Mouse (Mus musculus) layer of hippocampus, postnatal 10 days (tissue): Measurements from ENCODE around the gene Pygm. TPM values are rescaled to one million over a fixed set of nuclear protein-coding genes. Genes with fewer than 3 reads are reported as not detected.

Experiments
- DNase-seq, 2 experiments: peaks; one replicate each; pipeline ENCODE4 v3.0.0; 2021; ENCODE audit warnings: low spot score in 2 of 2
- total RNA-seq, 2 experiments: library from RNA; stranded (reverse); gene quantifications; 2 replicates each; pipeline ENCODE4 v1.2.3; 2021

Pygm gene
- total RNA-seq, 2 experiments from 2014 or later = 16.2 to 17.4 TPM

- DNase-seq = no peak
Observed at GRCm38 (mm10) chr19:6351431-6352106, 32.6 kb upstream of the Pygm start.

- no peak for DNase-seq
Observed at GRCm38 (mm10) chr19:6352107-6352505, 32.1 kb upstream of the Pygm start.

GRCm38 (mm10) chr19:6354030-6354429, 30.2 kb upstream of the Pygm start:
- DNase-seq = no peak

GRCm38 (mm10) chr19:6361291-6361690, 22.9 kb upstream of the Pygm start:
- DNase-seq = no peak

GRCm38 (mm10) chr19:6363091-6363410, 21.1 kb upstream of the Pygm start:
- no peak for DNase-seq

GRCm38 (mm10) chr19:6363411-6364240, 20.6 kb upstream of the Pygm start, which contains the start of gene Sf1:
Sf1 (plus strand) TSS chr19:6363690.
- DNase-seq = peak; percentile 99

GRCm38 (mm10) chr19:6364317-6364725, 19.9 kb upstream of the Pygm start:
- peak; percentile 94 to 95 for DNase-seq

GRCm38 (mm10) chr19:6364842-6365241, 19.4 kb upstream of the Pygm start:
- no peak for DNase-seq

- DNase-seq = no peak
Observed at GRCm38 (mm10) chr19:6370175-6370574, 14.0 kb upstream of the Pygm start.

- DNase-seq = no peak
Observed at GRCm38 (mm10) chr19:6372433-6372832, 11.8 kb upstream of the Pygm start.

GRCm38 (mm10) chr19:6373539-6374400, 10.4 kb upstream of the Pygm start:
- peak; percentile 86 to 88 for DNase-seq

GRCm38 (mm10) chr19:6374571-6374970, 9.6 kb upstream of the Pygm start:
- DNase-seq = no peak

- DNase-seq = no peak
Observed at GRCm38 (mm10) chr19:6375423-6376254, 8.6 kb upstream of the Pygm start.

GRCm38 (mm10) chr19:6376255-6376564, 8.0 kb upstream of the Pygm start:
- peak; percentile 78 for DNase-seq

GRCm38 (mm10) chr19:6376643-6377042, 7.6 kb upstream of the Pygm start:
- no peak for DNase-seq

- DNase-seq = no peak
Observed at GRCm38 (mm10) chr19:6377327-6378040, 6.7 kb upstream of the Pygm start.

GRCm38 (mm10) chr19:6380411-6381166, 3.6 kb upstream of the Pygm start:
- DNase-seq = no peak

GRCm38 (mm10) chr19:6381238-6381637, 3.0 kb upstream of the Pygm start:
- no peak for DNase-seq

- DNase-seq = no peak
Observed at GRCm38 (mm10) chr19:6382323-6382924, 1.8 kb upstream of the Pygm start.
